ENCODE assay signal across 8 mouse cellular contexts in the genomic region with DNA sequence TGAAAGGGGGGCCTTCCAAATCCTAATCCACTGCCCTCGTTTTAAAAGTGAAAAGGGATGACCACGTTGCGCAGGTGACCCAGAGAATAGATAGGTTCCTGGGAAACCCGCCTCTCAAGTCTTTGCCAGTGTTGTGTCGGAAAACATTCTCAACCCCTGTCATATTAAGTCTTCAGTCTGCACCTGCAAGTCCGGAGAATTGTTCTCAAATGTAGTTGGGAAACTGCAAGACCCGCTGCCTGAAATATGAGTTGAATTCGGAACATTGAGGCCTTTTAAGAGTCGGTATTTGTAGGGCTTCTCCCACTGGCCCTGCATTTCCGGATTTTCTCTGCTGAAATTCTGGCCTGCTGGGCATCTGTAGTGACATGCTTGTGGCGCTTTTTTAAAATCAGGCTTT. TPM values are rescaled to one million over a fixed set of nuclear protein-coding genes. Genes with fewer than 3 reads are reported as not detected.
DNase-seq lines count a peak whose midpoint lies in the region; ATAC-seq lines count a peak whose summit lies in the region.

No protein-coding gene starts in this region.

- H3K9me3 ChIP-seq in embryonic facial prominence, embryonic 14.5 days (ENCODE audit: control insufficient read depth, low read length) = no peaks in the 10 kb centered on the region
- H3K9me3 ChIP-seq in intestine, embryonic 15.5 days = no peaks in the 10 kb centered on the region
- no peaks in the 10 kb centered on the region for H3K9me3 ChIP-seq in liver, embryonic 16.5 days (replicated peaks; ENCODE audit: control insufficient read depth, low read length)

- WGBS in embryonic facial prominence, embryonic 14.5 days = 3% methylated on average over 11 of the region's 11 CpGs
- WGBS in intestine, embryonic 15.5 days = 3% methylated on average over 11 of the region's 11 CpGs
- 2% methylated on average over 11 of the region's 11 CpGs for WGBS in liver, embryonic 16.5 days (ENCODE audit: insufficient replicate concordance)

- H3K4me3 ChIP-seq in embryonic facial prominence, embryonic 14.5 days (ENCODE audit: low read depth, low read length) = peak overlapping the region; percentile 98
- H3K4me3 ChIP-seq in intestine, embryonic 15.5 days (replicated peaks) = peak overlapping the region; percentile 72
- peak overlapping the region; percentile 91 for H3K4me3 ChIP-seq in liver, embryonic 16.5 days (ENCODE audit: low read depth, low read length)

- H3K27me3 ChIP-seq in embryonic facial prominence, embryonic 14.5 days (replicated peaks; ENCODE audit: control insufficient read depth, insufficient read depth, low read length) = no peaks in the 10 kb centered on the region
- H3K27me3 ChIP-seq in intestine, embryonic 15.5 days (replicated peaks) = no peaks in the 10 kb centered on the region
- H3K27me3 ChIP-seq in liver, embryonic 16.5 days (ENCODE audit: control insufficient read depth, insufficient read depth, low read depth, low read length) = no peaks in the 10 kb centered on the region

- no peak for ATAC-seq in embryonic facial prominence, embryonic 14.5 days (ENCODE audit: low read depth)
- ATAC-seq in intestine, embryonic 15.5 days = no peak
- no peak for ATAC-seq in liver, embryonic 16.5 days (ENCODE audit: low read depth)
- ATAC-seq in megakaryocyte progenitor cell, adult 5-6 weeks (replicated peaks; ENCODE audit: poor library complexity) = no peak

- peak overlapping the region; percentile 95 for H3K27ac ChIP-seq in embryonic facial prominence, embryonic 14.5 days (replicated peaks; ENCODE audit: low read depth, low read length)
- H3K27ac ChIP-seq in intestine, embryonic 15.5 days = peak overlapping the region; percentile 97
- H3K27ac ChIP-seq in liver, embryonic 16.5 days (ENCODE audit: low read length) = peak overlapping the region; percentile 96

- H3K36me3 ChIP-seq in embryonic facial prominence, embryonic 14.5 days (ENCODE audit: control insufficient read depth, insufficient read depth, low read length) = peaks cover 16% of the 10 kb centered on the region
- no peaks in the 10 kb centered on the region for H3K36me3 ChIP-seq in intestine, embryonic 15.5 days
- H3K36me3 ChIP-seq in liver, embryonic 16.5 days (ENCODE audit: control insufficient read depth, insufficient read depth) = peaks cover 6% of the 10 kb centered on the region; the same call in 1 of the 2 replicates

- peak; percentile 10 to 45 for DNase-seq in layer of hippocampus, adult 18-20 months (ENCODE audit: low spot score in 2 of 2)
- DNase-seq in layer of hippocampus, adult 9-10 months (ENCODE audit: low spot score) = no peak
- DNase-seq in NIH3T3 (ENCODE audit: low read depth) = peak; percentile 52
- DNase-seq in embryonic facial prominence, embryonic 14.5 days (ENCODE audit: low spot score) = peak; percentile 41
- DNase-seq in spleen, postnatal 4 days (ENCODE audit: low spot score in 2 of 2) = peak; percentile 23 to 64

- 0 out of 2 replicates have a peak, but pooled peaks cover 4% of the 10 kb centered on the region for H3K4me1 ChIP-seq in embryonic facial prominence, embryonic 14.5 days (ENCODE audit: control insufficient read depth, insufficient read depth, low read length)
- H3K4me1 ChIP-seq in intestine, embryonic 15.5 days (replicated peaks) = no peaks in the 10 kb centered on the region
- peaks cover 7% of the 10 kb centered on the region for H3K4me1 ChIP-seq in liver, embryonic 16.5 days (ENCODE audit: control insufficient read depth, low read depth, low read length)

- H3K4me2 ChIP-seq in embryonic facial prominence, embryonic 14.5 days (ENCODE audit: low read depth, low read length) = peak overlapping the region; percentile 78
- peak overlapping the region; percentile 69 for H3K4me2 ChIP-seq in intestine, embryonic 15.5 days (replicated peaks)
- peak overlapping the region; percentile 91 for H3K4me2 ChIP-seq in liver, embryonic 16.5 days (ENCODE audit: low read depth, low read length)

- peak overlapping the region; percentile 89 for H3K9ac ChIP-seq in embryonic facial prominence, embryonic 14.5 days (ENCODE audit: low read depth, low read length)
- H3K9ac ChIP-seq in intestine, embryonic 15.5 days = peak overlapping the region; percentile 88
- peak overlapping the region; percentile 96 for H3K9ac ChIP-seq in liver, embryonic 16.5 days (ENCODE audit: low read depth, low read length)

RNA-seq across cellular contexts. Expression of gene Ints6, which starts 1.0 kb away (rescaled TPM):
- 10 to 100 TPM; 36.7 to 45.7 TPM for total RNA-seq in layer of hippocampus, adult 18-20 months (2021)
- polyA plus RNA-seq in embryonic facial prominence, embryonic 14.5 days (2014; fragmentation: Nextera tagmentation; extraction: Ambion mirVana) = 26.6 and 27.0 TPM in 2 replicates
- 20.2 and 20.3 TPM in 2 replicates for polyA plus RNA-seq in intestine, embryonic 15.5 days (2015; fragmentation: Nextera tagmentation; extraction: Ambion mirVana)
- polyA plus RNA-seq in liver, embryonic 16.5 days (2015; fragmentation: Nextera tagmentation; extraction: Ambion mirVana) = 10.6 and 11.9 TPM in 2 replicates
- 55.1 and 62.4 TPM in 2 replicates for total RNA-seq in megakaryocyte progenitor cell, adult 5-6 weeks (2015)
- 77.3 and 85.7 TPM in 2 replicates for total RNA-seq in megakaryocyte progenitor cell, adult 5-6 weeks (2017)
